Mouse (Mus musculus) erythroid progenitor cell, adult 5-6 weeks (primary cell): ENCODE measurements around the gene Zfp710. TPM values are rescaled to one million over a fixed set of nuclear protein-coding genes. Genes with fewer than 3 reads are reported as not detected.
"Not testable (repeated sequence)": the region's sequence is repeated elsewhere in the genome, so short reads cannot be mapped to it uniquely, and the experiment has no call there.

ENCODE experiments used
- ATAC-seq: replicated peaks from 2 replicates; pipeline ENCODE4 v1.8.0; 2016; ENCODE audit warnings: moderate number of reproducible peaks, mild to moderate bottlenecking, moderate TSS enrichment, inconsistent platforms; ENCODE audit not compliant: poor library complexity, low FRiP score, severe bottlenecking
- total RNA-seq, 2 experiments: library from RNA; stranded (forward) in 1 of 2; stranded (reverse) in 1 of 2; fragments of 150-400 nt in 1 of 2; fragments of 186-747, 209-891 nt in 1 of 2; gene quantifications; 2 replicates each; pipeline versions ENCODE4 v1.2.3 to v1.2.4; 2015 to 2017; ENCODE audit warnings: low replicate concordance in 2 of 2

Gene Zfp710
- total RNA-seq, 2 experiments from 2014 or later = 3.6 to 10.9 TPM

- no peak for ATAC-seq
Observed at GRCm38 (mm10) chr7:80098389-80098976, 73.9 kb downstream of the Zfp710 start.

- ATAC-seq = no peak
Observed at GRCm38 (mm10) chr7:80103335-80103734, 78.7 kb downstream of the Zfp710 start.

- no peak for ATAC-seq
Observed at GRCm38 (mm10) chr7:80105637-80106390, 81.2 kb downstream of the Zfp710 start.

- no peak for ATAC-seq
Observed at GRCm38 (mm10) chr7:80106441-80106840, 81.8 kb downstream of the Zfp710 start.

GRCm38 (mm10) chr7:80111066-80112045 is 86.7 kb downstream of the Zfp710 start:
- no peak for ATAC-seq

- no peak for ATAC-seq
Observed at GRCm38 (mm10) chr7:80113989-80114388, 89.4 kb downstream of the Zfp710 start.

- ATAC-seq = 0 out of 2 replicates have a peak, but pooled peaks have one; percentile 16
Observed at GRCm38 (mm10) chr7:80114451-80115223, 90.0 kb downstream of the Zfp710 start.

- ATAC-seq = peak; percentile 99
Observed at GRCm38 (mm10) chr7:80115224-80115590, 90.6 kb downstream of the Zfp710 start, which contains the start of gene Idh2. TSS of gene Idh2 (minus strand) at chr7:80115392.

GRCm38 (mm10) chr7:80116158-80116557 is 91.5 kb downstream of the Zfp710 start:
- no peak for ATAC-seq

- ATAC-seq = no peak
Observed at GRCm38 (mm10) chr7:80119198-80119597, 94.6 kb downstream of the Zfp710 start.

GRCm38 (mm10) chr7:80121083-80121482 is 96.5 kb downstream of the Zfp710 start:
- ATAC-seq = no peak

GRCm38 (mm10) chr7:80123115-80123514 is 98.5 kb downstream of the Zfp710 start:
- no peak for ATAC-seq

- ATAC-seq = no peak
Observed at GRCm38 (mm10) chr7:80123672-80124071, 99.1 kb downstream of the Zfp710 start.

- no peak for ATAC-seq
Observed at GRCm38 (mm10) chr7:80129278-80129677, 104.7 kb downstream of the Zfp710 start.

GRCm38 (mm10) chr7:80130344-80131055 is 105.9 kb downstream of the Zfp710 start:
- no peak for ATAC-seq

- ATAC-seq = not testable (repeated sequence)
Observed at GRCm38 (mm10) chr7:80131315-80131714, 106.7 kb downstream of the Zfp710 start.

GRCm38 (mm10) chr7:80132541-80132940 is 107.9 kb downstream of the Zfp710 start:
- peak; percentile 79 for ATAC-seq

GRCm38 (mm10) chr7:80134454-80135172 is 110.0 kb downstream of the Zfp710 start:
- no peak for ATAC-seq
